Mouse (Mus musculus) liver, postnatal 0 days (tissue): Measurements from ENCODE around the gene Cdh23.

Experiments used
- CTCF ChIP-seq: sonication (generic); IDR thresholded peaks from 2 replicates; pipeline ENCODE4 v1.5.1; 2016; ENCODE audit warnings: antibody characterized with exemption, low read depth
- EP300 ChIP-seq: IDR thresholded peaks from 2 replicates; pipeline ENCODE4 v1.6.1; 2016; ENCODE audit warnings: antibody characterized with exemption, low read depth, mild to moderate bottlenecking

GRCm38 (mm10) chr10:60284248-60284647, 412.0 kb downstream of the Cdh23 start:
- TF ChIP-seq CTCF = no peak
- no peak for TF ChIP-seq EP300
